Comparison of ENCODE assay signal across 23 mouse cellular contexts in genomic region chr9:68135446-68136050, GRCm38 (mm10).
A peak's percentile ranks its signal among the peaks of the same experiment; 100 is the strongest.
DNase-seq lines count a peak whose midpoint lies in the region; ATAC-seq and TF ChIP-seq lines count a peak whose summit lies in the region.
"Had no signal": no experiment of that assay in that cellular context is flagged by ENCODE, and none has a peak within 500 bp of the region (broad histone marks: within the 10 kb centered on the region; RNA-seq: fewer than 3 reads in every experiment).

No protein-coding gene starts in this region.

- no peak for TF ChIP-seq CTCF in heart, adult 2 months (IDR thresholded peaks at IDR 0.05)

- no peak overlapping the region for H3K9ac ChIP-seq in heart, adult 2 months (ENCODE audit: low read depth, low read length)
- H3K9ac ChIP-seq in hindbrain, embryonic 12.5 days = no peak overlapping the region
- H3K9ac ChIP-seq: hindbrain, embryonic 14.5 days; limb, embryonic 15.5 days; liver, embryonic 13.5 days; midbrain, embryonic 15.5 days had no signal

- H3K27me3 ChIP-seq in heart, adult 2 months (ENCODE audit: control insufficient read depth, insufficient read depth, low read length) = no peaks in the 10 kb centered on the region
- H3K27me3 ChIP-seq in hindbrain, embryonic 12.5 days = no peaks in the 10 kb centered on the region
- H3K27me3 ChIP-seq: limb, embryonic 15.5 days; liver, embryonic 13.5 days; midbrain, embryonic 15.5 days had no signal

- no peaks in the 10 kb centered on the region; the same call in 1 of the 2 replicates for H3K4me1 ChIP-seq in heart, adult 2 months (ENCODE audit: control insufficient read depth, insufficient read depth, low read length)
- no peaks in the 10 kb centered on the region for H3K4me1 ChIP-seq in hindbrain, embryonic 12.5 days
- H3K4me1 ChIP-seq: limb, embryonic 10.5 days; liver, embryonic 13.5 days; midbrain, embryonic 15.5 days had no signal

- ATAC-seq in hindbrain, embryonic 12.5 days (ENCODE audit: low FRiP score) = no peak
- ATAC-seq: inflammation-experienced regulatory T-cells, adult 6 months; lung, postnatal 0 days; midbrain, embryonic 15.5 days had no signal

- TF ChIP-seq POLR2A in heart, adult 2 months (IDR thresholded peaks at IDR 0.05; ENCODE audit: insufficient read depth, low read depth, low read length) = no peak

- no peak overlapping the region for H3K4me2 ChIP-seq in hindbrain, embryonic 12.5 days (replicated peaks)
- H3K4me2 ChIP-seq: heart, embryonic 11.5 days; hindbrain, embryonic 14.5 days; limb, embryonic 15.5 days; liver, embryonic 13.5 days; midbrain, embryonic 15.5 days had no signal

- WGBS in heart, adult 2 months = 59% methylated on average over 2 of the region's 2 CpGs
- 51% methylated on average over 2 of the region's 2 CpGs for WGBS in hindbrain, embryonic 12.5 days

- no peak overlapping the region for H3K27ac ChIP-seq in heart, adult 2 months
- H3K27ac ChIP-seq in hindbrain, embryonic 12.5 days = no peak overlapping the region
- H3K27ac ChIP-seq: hindbrain, embryonic 14.5 days; limb, embryonic 10.5 days; limb, embryonic 15.5 days; liver, embryonic 13.5 days; midbrain, embryonic 15.5 days had no signal

- no peaks in the 10 kb centered on the region for H3K36me3 ChIP-seq in heart, adult 2 months (ENCODE audit: control insufficient read depth, insufficient read depth, low read length)
- no peaks in the 10 kb centered on the region for H3K36me3 ChIP-seq in hindbrain, embryonic 12.5 days
- H3K36me3 ChIP-seq: limb, embryonic 10.5 days; limb, embryonic 15.5 days; liver, embryonic 13.5 days; midbrain, embryonic 15.5 days had no signal

- DNase-seq in heart, adult 11 months = peak; percentile 25
- no peak for DNase-seq in heart, adult 2 months
- DNase-seq in kidney, postnatal 14 days = peak; percentile 24
- DNase-seq in kidney, adult 18-20 months = no peak
- peak; percentile 55 for DNase-seq in adrenal gland, postnatal 14 days
- DNase-seq in retina, postnatal 1 day = peak; percentile 58
- no peak for DNase-seq in adipocyte (ENCODE audit: low spot score)
- DNase-seq: cerebellum, adult 18-20 months; gastrocnemius, postnatal 10 days; heart, postnatal 36 days; layer of hippocampus, adult 9-11 months; liver, embryonic 13.5 days; lung, adult 18-20 months; thymus, postnatal 4 days had no signal

- TF ChIP-seq EP300 in heart, adult 2 months (IDR thresholded peaks at IDR 0.05; ENCODE audit: insufficient read depth, low read depth, low read length) = no peak

- no peak overlapping the region for H3K4me3 ChIP-seq in heart, adult 2 months
- H3K4me3 ChIP-seq in hindbrain, embryonic 12.5 days = no peak overlapping the region
- H3K4me3 ChIP-seq: erythroblast, embryonic 14.5 days; limb, embryonic 10.5 days; limb, embryonic 15.5 days; liver, embryonic 13.5 days; midbrain, embryonic 15.5 days had no signal

- no peaks in the 10 kb centered on the region for H3K9me3 ChIP-seq in hindbrain, embryonic 12.5 days (replicated peaks)
- H3K9me3 ChIP-seq: limb, embryonic 10.5 days; limb, embryonic 15.5 days; liver, embryonic 13.5 days; midbrain, embryonic 15.5 days had no signal

- intact Hi-C loops in heart, adult 2 months (cut with DNase I) = no loop called here

- H3K79me2 ChIP-seq in heart, adult 2 months (replicated peaks; ENCODE audit: control insufficient read depth, insufficient read depth, low read length) = no peaks in the 10 kb centered on the region

Comparison
In these comparisons a context has a peak if more than half of its experiments do, and no peak if none do; other contexts are left out.
1. DNase-seq: peak in heart, adult 11 months (single experiment), kidney, postnatal 14 days (single experiment), adrenal gland, postnatal 14 days (single experiment) and retina, postnatal 1 day (single experiment); none in heart, adult 2 months (0 of 2), kidney, adult 18-20 months (single experiment) and adipocyte (single experiment).